Mouse (Mus musculus): ENCODE data around the gene Bak1. TPM values are rescaled to one million over a fixed set of nuclear protein-coding genes. Genes with fewer than 3 reads are reported as not detected.

Bak1 gene
- total and polyA plus RNA-seq, 3 experiments: 75.4 to 150 TPM; not detected in 1

DNA sequence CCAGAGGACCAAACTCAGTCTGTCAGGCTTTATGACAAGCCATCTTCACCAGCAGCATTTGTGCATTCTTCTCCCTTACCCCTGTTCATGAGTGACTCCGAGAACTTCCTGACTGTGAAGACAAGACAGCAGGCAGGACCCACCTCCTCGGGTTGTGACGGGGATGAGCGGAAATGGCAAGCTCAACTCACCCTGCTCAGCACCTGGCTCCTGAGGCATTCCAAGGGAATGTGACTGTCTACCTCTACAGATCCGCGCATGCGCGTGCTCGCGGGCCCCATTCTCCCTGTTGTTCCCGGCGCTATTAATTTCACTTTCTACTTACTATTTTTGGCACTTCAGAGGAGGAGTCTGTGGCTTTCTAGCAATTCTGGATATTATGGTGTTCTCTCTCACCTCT lies 28.8 kb downstream of the Bak1 start:
- Histone ChIP-seq H3K4me3 (ENCODE audit: control insufficient read depth in 1 of 2, insufficient read depth in 1 of 2, low read depth in 2 of 2, low read length in 2 of 2) (no peak overlapping the region), H3K36me3 (ENCODE audit: control insufficient read depth in 1 of 2, insufficient read depth in 2 of 2, low read length in 2 of 2) (no peaks in the 10 kb centered on the region), H3K27ac (ENCODE audit: control insufficient read depth, low read depth, low read length) (no peak overlapping the region), H3K27me3 (ENCODE audit: control insufficient read depth in 1 of 2, insufficient read depth in 2 of 2, low read length in 2 of 2) (no peaks in the 10 kb centered on the region), H3K4me1 (ENCODE audit: control insufficient read depth in 1 of 2, insufficient read depth in 2 of 2, low read length in 2 of 2) (no peaks in the 10 kb centered on the region; a peak in 1 of 4 replicates), H3K9ac (ENCODE audit: control insufficient read depth, low read depth, low read length, poor library complexity, severe bottlenecking) (no peak overlapping the region), H3K79me2 (ENCODE audit: control insufficient read depth, insufficient read depth, low read length, poor library complexity) (no peaks in the 10 kb centered on the region), H3K9me3 (replicated peaks; ENCODE audit: insufficient read depth, low read length) (no peaks in the 10 kb centered on the region)
- TF ChIP-seq MAZ (IDR thresholded peaks at IDR 0.05; ENCODE audit: low read depth, low read length) (no peak), RCOR1 (IDR thresholded peaks at IDR 0.05; ENCODE audit: low read depth, low read length) (no peak), MAX (IDR thresholded peaks at IDR 0.05; ENCODE audit: low read length) (no peak), NELFE (IDR thresholded peaks at IDR 0.05; ENCODE audit: low read depth, low read length) (no peak), EP300 (IDR thresholded peaks at IDR 0.05; ENCODE audit: low read depth in 1 of 2, low read length in 2 of 2) (no peak), USF1 (IDR thresholded peaks at IDR 0.05; ENCODE audit: low read depth, low read length) (no peak), CHD1 (IDR thresholded peaks at IDR 0.05; ENCODE audit: low read depth, low read length) (no peak), SIN3A (IDR thresholded peaks at IDR 0.05; ENCODE audit: low read length) (no peak), POLR2AphosphoS5 (IDR thresholded peaks at IDR 0.05; ENCODE audit: borderline replicate concordance, low read depth, low read length) (no peak), SMC3 (IDR thresholded peaks at IDR 0.05; ENCODE audit: low read depth, low read length) (no peak), CTCF (IDR thresholded peaks at IDR 0.05 in 2 of 3, conservative IDR thresholded peaks at IDR 0.05 in 1 of 3; ENCODE audit: control insufficient read depth in 1 of 3, insufficient read depth in 1 of 3, low read depth in 2 of 3, low read length in 3 of 3, poor library complexity in 1 of 3, severe bottlenecking in 1 of 3) (no peak)
- DNase-seq (ENCODE audit: low read depth, low spot score): no peak

- TF ChIP-seq NRF1 (IDR thresholded peaks at IDR 0.05; ENCODE audit: insufficient read depth, low read depth, low read length, poor library complexity, severe bottlenecking): no peak
- TF ChIP-seq GATA1 (IDR thresholded peaks at IDR 0.05; ENCODE audit: low read depth, low read length): no peak
- no peak for TF ChIP-seq GABPA (IDR thresholded peaks at IDR 0.05; ENCODE audit: low read depth, low read length)
- TF ChIP-seq ZKSCAN1 (IDR thresholded peaks at IDR 0.05; ENCODE audit: low read depth, low read length): no peak
- TF ChIP-seq RAD21 (IDR thresholded peaks at IDR 0.05; ENCODE audit: low read depth, low read length): no peak
- TF ChIP-seq MAFK (IDR thresholded peaks at IDR 0.05; ENCODE audit: borderline replicate concordance, low read depth, low read length): no peak
- no peak for TF ChIP-seq POLR2AphosphoS2 (IDR thresholded peaks at IDR 0.05; ENCODE audit: low read length)
- TF ChIP-seq HCFC1 (IDR thresholded peaks at IDR 0.05; ENCODE audit: low read depth, low read length): no peak
- TF ChIP-seq USF2 (IDR thresholded peaks at IDR 0.05; ENCODE audit: borderline replicate concordance in 1 of 2, insufficient read depth in 1 of 2, low read depth in 1 of 2, low read length in 2 of 2): no peak
- no peak for TF ChIP-seq MYB (IDR thresholded peaks at IDR 0.05; ENCODE audit: low read depth, low read length)
- no peak for TF ChIP-seq ZNF384 (IDR thresholded peaks at IDR 0.05; ENCODE audit: low read depth, low read length)
- Histone ChIP-seq H3K4me3 (ENCODE audit: control insufficient read depth in 1 of 2, insufficient read depth in 1 of 2, low read depth in 2 of 2, low read length in 2 of 2) (no peak overlapping the region), H3K27me3 (ENCODE audit: control insufficient read depth in 1 of 2, insufficient read depth in 2 of 2, low read length in 2 of 2) (no peaks in the 10 kb centered on the region), H3K36me3 (ENCODE audit: control insufficient read depth in 1 of 2, insufficient read depth in 2 of 2, low read length in 2 of 2) (no peaks in the 10 kb centered on the region), H3K27ac (ENCODE audit: control insufficient read depth, low read depth, low read length) (no peak overlapping the region), H3K4me1 (ENCODE audit: control insufficient read depth in 1 of 2, insufficient read depth in 2 of 2, low read length in 2 of 2) (no peaks in the 10 kb centered on the region; a peak in 1 of 4 replicates), H3K9me3 (replicated peaks; ENCODE audit: insufficient read depth, low read length) (no peaks in the 10 kb centered on the region), H3K79me2 (ENCODE audit: control insufficient read depth, insufficient read depth, low read length, poor library complexity) (no peaks in the 10 kb centered on the region), H3K9ac (ENCODE audit: control insufficient read depth, low read depth, low read length, poor library complexity, severe bottlenecking) (no peak overlapping the region)
- DNase-seq (ENCODE audit: low read depth, low spot score): no peak
Measured at GRCm38 (mm10) chr17:26998283-26998682, 30.5 kb downstream of the Bak1 start.

All from MEL (cell line).